Mouse (Mus musculus) heart, embryonic 14.5 days (tissue): ENCODE results near the gene Otos. TPM values are rescaled to one million over a fixed set of nuclear protein-coding genes. Genes with fewer than 3 reads are reported as not detected.

Experiments used
- ATAC-seq: fragments of 200-750 bp; cut with Nextera tagmentation; 2 replicates; pipeline ENCODE4 v1.8.0; 2017; ENCODE audit warnings: low read depth, moderate TSS enrichment; ENCODE audit not compliant: insufficient number of reproducible peaks, insufficient read depth, low FRiP score
- H3K27ac ChIP-seq, 2 experiments: fragments of 200-500 bp in 1 of 2; fragments of 300-500 bp in 1 of 2; sonication (generic) in 1 of 2; replicated peaks in 1 of 2; 2 replicates each; pipeline ENCODE4 v1.5.1; 2012 to 2014; ENCODE audit warnings: low read depth in 2 of 2, low read length in 2 of 2, control low read depth in 1 of 2, mild to moderate bottlenecking in 1 of 2, mixed read lengths in 1 of 2; ENCODE audit not compliant: control insufficient read depth in 1 of 2, insufficient read depth in 1 of 2
- H3K27me3 ChIP-seq: fragments of 300-500 bp; sonication (generic); 2 replicates; pipeline ENCODE4 v1.6.1; 2014; ENCODE audit warnings: mild to moderate bottlenecking, low read length, control low read depth; ENCODE audit not compliant: control insufficient read depth, insufficient read depth
- H3K36me3 ChIP-seq: fragments of 300-500 bp; sonication (generic); 2 replicates; pipeline ENCODE4 v1.6.1; 2014; ENCODE audit warnings: mild to moderate bottlenecking, control low read depth, low read length, mixed read lengths; ENCODE audit not compliant: control insufficient read depth, insufficient read depth
- H3K4me1 ChIP-seq, 2 experiments: fragments of 200-500 bp in 1 of 2; fragments of 300-500 bp in 1 of 2; sonication (generic) in 1 of 2; 2 replicates each; pipeline ENCODE4 v1.6.1; 2012 to 2014; ENCODE audit warnings: low read length in 2 of 2, control low read depth in 1 of 2, mixed read lengths in 1 of 2; ENCODE audit not compliant: control insufficient read depth in 2 of 2, insufficient read depth in 2 of 2
- H3K4me2 ChIP-seq: fragments of 300-500 bp; sonication (generic); 2 replicates; pipeline ENCODE4 v1.6.1; 2014; ENCODE audit warnings: mild to moderate bottlenecking, low read length
- H3K4me3 ChIP-seq, 2 experiments: fragments of 200-500 bp in 1 of 2; fragments of 300-500 bp in 1 of 2; sonication (generic) in 1 of 2; 2 replicates each; pipeline ENCODE4 v1.5.1; 2012 to 2014; ENCODE audit warnings: low read length in 2 of 2, mild to moderate bottlenecking in 2 of 2, control low read depth in 1 of 2, low read depth in 1 of 2, moderate library complexity in 1 of 2; ENCODE audit not compliant: control insufficient read depth in 1 of 2, insufficient read depth in 1 of 2
- H3K9ac ChIP-seq: fragments of 300-500 bp; sonication (generic); 2 replicates; pipeline ENCODE4 v1.6.1; 2014; ENCODE audit warnings: mild to moderate bottlenecking, low read length
- H3K9me3 ChIP-seq: fragments of 300-500 bp; sonication (generic); 2 replicates; pipeline ENCODE4 v1.6.1; 2016; ENCODE audit warnings: low read length, control low read depth; ENCODE audit not compliant: control insufficient read depth
- WGBS: fragments of 180-500 bp; shearing (Covaris S2); extraction: QIAGEN DNeasy Blood & Tissue Kit; methylation state at CpG from one replicate; pipeline ENCODE4 v1.1.7; 2014; 5-methylcytosine and 5-hydroxymethylcytosine counted together
- polyA plus RNA-seq: library from polyadenylated mRNA; unstranded; fragments of >200 nt; fragmentation: Nextera tagmentation; extraction: Ambion mirVana; gene quantifications from 2 replicates; pipeline ENCODE4 v1.2.1, GENCODE M21; 2014

The Otos gene
- polyA plus RNA-seq, 1 experiment from 2014 or later = not detected

DNA sequence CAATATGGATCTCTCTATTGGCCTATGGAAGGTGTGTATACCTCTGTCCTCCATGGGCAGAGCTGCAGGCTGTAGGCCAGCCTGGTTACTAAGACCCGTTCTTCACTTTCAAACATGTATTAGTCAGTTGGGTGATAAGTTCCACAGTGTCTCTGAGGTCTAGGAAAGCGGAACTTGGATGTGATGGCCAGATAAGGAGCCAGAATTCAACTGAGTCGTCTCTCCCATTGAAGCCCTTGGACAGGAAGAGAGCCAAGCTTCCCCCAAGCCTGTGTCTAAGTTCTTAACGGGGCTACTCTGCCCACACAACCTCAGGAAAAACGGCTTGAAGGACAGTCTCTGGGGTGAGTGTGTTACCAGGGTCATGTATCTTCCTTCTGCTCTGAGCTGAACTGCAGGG lies 10.8 kb upstream of the Otos start:
- no peak overlapping the region for H3K4me2 ChIP-seq
- 28% methylated on average over 5 of the region's 5 CpGs for WGBS

DNA sequence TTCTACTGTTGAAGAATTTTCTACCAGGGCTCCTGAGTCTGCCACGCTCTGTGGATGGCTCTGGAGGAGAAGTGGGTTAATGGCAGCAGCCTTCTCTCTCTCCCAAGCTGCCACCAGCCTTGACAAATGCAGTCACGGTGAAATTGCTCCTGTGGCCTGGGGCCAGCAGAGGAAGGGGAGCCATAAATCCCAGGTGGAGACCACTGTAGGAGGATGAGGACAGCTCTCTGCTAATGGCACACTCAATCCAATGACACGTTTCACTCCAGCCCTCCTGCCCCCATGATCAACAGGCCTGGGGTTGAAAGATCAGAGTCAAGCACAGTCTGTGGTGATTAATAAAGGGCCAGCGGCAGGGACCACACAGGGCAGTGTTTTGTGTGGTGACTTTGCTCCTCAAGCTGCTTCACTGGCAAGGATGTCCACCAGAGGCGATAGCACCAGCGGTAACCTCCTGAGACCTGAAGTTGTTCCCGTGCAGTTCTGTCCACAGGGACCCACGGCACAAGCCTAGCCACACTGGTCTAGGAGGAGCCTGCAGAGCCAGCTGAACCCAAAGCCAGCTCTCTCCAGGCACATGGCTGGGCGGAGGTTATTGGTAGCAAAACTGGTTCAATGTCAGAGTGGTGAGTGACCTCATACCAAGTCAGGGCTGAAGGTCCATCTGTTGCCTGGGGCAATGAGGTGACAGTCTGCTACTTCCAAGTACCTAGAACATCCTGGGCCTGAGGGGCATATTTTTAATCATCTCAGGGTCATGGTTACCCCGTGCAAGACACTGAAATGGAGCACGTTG lies 8.6 kb upstream of the Otos start:
- Histone ChIP-seq H3K4me3 (no peak overlapping the region), H3K36me3 (no peaks in the 10 kb centered on the region), H3K4me1 (no peaks in the 10 kb centered on the region), H3K9ac (no peak overlapping the region), H3K4me2 (no peak overlapping the region), H3K9me3 (no peaks in the 10 kb centered on the region), H3K27ac (no peak overlapping the region), H3K27me3 (peaks cover 4% of the 10 kb centered on the region; the same call in 1 of the 2 replicates)
- ATAC-seq = no peak
- 76% methylated on average over 11 of the region's 11 CpGs for WGBS

More for the DNA sequence above, 10.8 kb upstream of the Otos start:
- no peak overlapping the region for H3K27ac ChIP-seq
- H3K27me3 ChIP-seq = peaks cover 4% of the 10 kb centered on the region; the same call in 1 of the 2 replicates
- ATAC-seq = no peak
- no peaks in the 10 kb centered on the region for H3K36me3 ChIP-seq
- no peaks in the 10 kb centered on the region for H3K4me1 ChIP-seq
- H3K9me3 ChIP-seq = no peaks in the 10 kb centered on the region
- no peak overlapping the region for H3K9ac ChIP-seq
- H3K4me3 ChIP-seq = no peak overlapping the region

DNA sequence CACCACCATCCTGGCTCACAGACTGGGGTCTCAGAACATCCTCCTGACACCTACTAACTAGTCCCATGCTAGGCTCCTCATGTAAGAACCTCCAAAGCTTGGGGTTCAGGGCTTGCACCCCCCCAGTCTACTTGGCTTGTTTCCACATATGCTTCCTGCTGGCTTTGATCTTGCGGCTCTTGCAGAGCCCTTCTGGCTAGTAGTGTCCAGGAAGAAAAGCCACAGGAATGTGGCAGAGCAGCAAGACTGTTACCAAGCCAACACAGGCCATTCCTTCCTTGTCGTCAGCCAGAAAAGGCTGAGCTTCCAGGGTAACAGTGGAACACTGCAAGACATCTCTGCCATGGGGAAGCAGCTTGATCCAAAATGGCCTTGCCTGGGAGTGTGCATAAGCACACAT lies 6.0 kb upstream of the Otos start:
- Histone ChIP-seq H3K27ac (no peak overlapping the region), H3K4me1 (no peaks in the 10 kb centered on the region), H3K4me2 (no peak overlapping the region), H3K9me3 (no peaks in the 10 kb centered on the region), H3K4me3 (no peak overlapping the region), H3K36me3 (no peaks in the 10 kb centered on the region), H3K27me3 (peaks cover 7% of the 10 kb centered on the region; the same call in 1 of the 2 replicates), H3K9ac (no peak overlapping the region)
- WGBS = 53% methylated on average over 2 of the region's 2 CpGs
- no peak for ATAC-seq

DNA sequence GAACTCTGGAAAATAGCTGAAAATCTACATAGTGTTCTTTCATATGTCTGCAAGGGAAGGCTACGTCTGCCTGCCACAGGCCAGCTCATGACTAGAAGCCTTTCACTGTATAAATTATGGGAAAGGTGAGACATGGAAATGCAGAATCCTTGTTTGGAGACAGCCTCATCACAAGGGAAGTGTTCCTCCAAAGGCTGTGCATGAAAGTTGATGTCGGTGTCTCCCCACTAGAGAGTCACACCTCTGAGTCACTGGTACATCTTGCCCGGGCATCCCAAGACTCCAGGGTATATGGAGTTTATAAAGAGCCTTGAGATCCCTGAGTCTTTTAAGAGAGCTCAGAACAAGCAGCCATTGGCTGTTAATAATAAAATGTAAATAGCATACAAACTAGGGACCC lies 4.5 kb upstream of the Otos start:
- ATAC-seq = no peak
- peaks cover 7% of the 10 kb centered on the region; the same call in 1 of the 2 replicates for H3K27me3 ChIP-seq
- WGBS = 86% methylated on average over 3 of the region's 3 CpGs

DNA sequence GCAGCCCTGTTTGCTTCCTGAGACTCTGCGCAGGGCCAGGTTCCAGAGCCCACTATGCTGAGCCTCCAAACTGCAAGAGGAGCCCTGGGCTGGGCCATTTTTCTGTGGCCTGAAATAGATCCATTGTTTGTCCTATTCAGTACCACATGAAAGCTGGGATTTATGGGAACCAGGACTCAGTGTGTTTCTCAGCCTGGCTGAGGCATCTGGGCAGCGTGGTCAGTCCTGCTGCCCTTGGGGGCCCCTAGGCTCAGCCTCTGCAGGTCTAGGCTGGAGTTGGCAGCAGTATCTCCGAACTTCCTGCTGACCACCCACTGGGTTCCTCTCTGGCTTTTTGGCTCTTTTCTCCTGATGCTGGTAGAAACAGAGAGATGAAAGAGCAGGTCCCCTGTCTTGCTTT lies 2.8 kb upstream of the Otos start:
- peaks cover 0 to 4% of the 10 kb centered on the region in 2 experiments; a peak in 2 of 4 replicates for H3K4me1 ChIP-seq
- H3K27ac ChIP-seq = no peak overlapping the region
- no peaks in the 10 kb centered on the region for H3K9me3 ChIP-seq
- WGBS = 68% methylated on average over 3 of the region's 3 CpGs
- H3K9ac ChIP-seq = no peak overlapping the region
- H3K4me2 ChIP-seq = no peak overlapping the region
- H3K36me3 ChIP-seq = no peaks in the 10 kb centered on the region
- no peak overlapping the region for H3K4me3 ChIP-seq
- peaks cover 14% of the 10 kb centered on the region; the same call in 1 of the 2 replicates for H3K27me3 ChIP-seq
- ATAC-seq = no peak

More for the DNA sequence above, 4.5 kb upstream of the Otos start:
- Histone ChIP-seq H3K4me2 (no peak overlapping the region), H3K4me1 (peaks cover 0 to under 1% of the 10 kb centered on the region in 2 experiments; a peak in 2 of 4 replicates), H3K36me3 (no peaks in the 10 kb centered on the region), H3K27ac (no peak overlapping the region), H3K9ac (no peak overlapping the region), H3K4me3 (no peak overlapping the region), H3K9me3 (no peaks in the 10 kb centered on the region)

DNA sequence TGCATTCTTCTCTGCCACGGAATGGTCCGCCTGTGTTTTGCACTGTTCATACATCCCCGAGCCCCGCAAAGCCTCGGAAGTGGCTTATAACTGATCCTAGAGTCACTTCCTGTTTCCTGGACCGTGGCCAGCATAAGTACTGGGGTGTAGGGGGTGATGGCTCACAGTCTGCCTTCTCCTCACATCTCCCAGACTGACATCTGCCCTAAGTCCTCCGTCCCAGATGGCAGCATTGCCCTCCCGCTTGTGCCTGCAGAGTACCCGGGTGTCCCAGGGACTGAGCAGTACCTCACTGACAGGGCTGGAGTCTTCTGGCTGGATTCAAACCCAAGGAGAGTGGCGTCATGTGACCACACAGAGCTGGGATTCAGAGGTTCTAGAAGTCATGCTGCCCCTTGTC lies 444 bp downstream of the Otos start:
- Histone ChIP-seq H3K4me2 (peak overlapping the region; percentile 26; the same call in 1 of the 2 replicates), H3K9me3 (no peaks in the 10 kb centered on the region), H3K27ac (no peak overlapping the region), H3K4me1 (peaks cover 0 to 4% of the 10 kb centered on the region in 2 experiments; a peak in 2 of 4 replicates), H3K36me3 (no peaks in the 10 kb centered on the region), H3K27me3 (0 out of 2 replicates have a peak, but pooled peaks cover 10% of the 10 kb centered on the region), H3K9ac (no peak overlapping the region), H3K4me3 (no peak overlapping the region)
- ATAC-seq = no peak
- 44% methylated on average over 10 of the region's 10 CpGs for WGBS

DNA sequence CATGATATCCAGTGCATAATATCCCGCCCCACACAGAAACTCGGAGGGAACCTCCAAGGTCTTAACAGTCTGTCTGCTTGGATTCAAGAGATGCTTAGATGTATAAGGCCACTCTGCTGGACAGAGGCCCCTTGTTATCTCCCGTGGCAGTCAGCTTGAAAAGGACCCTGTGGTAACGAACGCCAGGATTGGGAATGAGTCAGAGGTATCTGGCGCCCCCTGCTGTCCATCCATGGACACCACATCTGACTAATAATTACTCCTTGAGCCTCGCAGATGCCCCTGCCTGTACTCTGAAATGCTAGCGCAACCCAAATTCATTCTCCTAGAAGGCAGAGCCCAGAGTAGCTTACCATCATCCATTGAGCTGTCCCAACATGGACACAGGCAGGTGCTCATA lies 889 bp downstream of the Otos start:
- WGBS = 7% methylated on average over 8 of the region's 8 CpGs
- H3K9ac ChIP-seq = no peak overlapping the region
- H3K9me3 ChIP-seq = no peaks in the 10 kb centered on the region
- H3K4me2 ChIP-seq = peak overlapping the region; percentile 26; the same call in 1 of the 2 replicates
- H3K27ac ChIP-seq = no peak overlapping the region
- H3K4me3 ChIP-seq = no peak overlapping the region
- H3K27me3 ChIP-seq = 0 out of 2 replicates have a peak, but pooled peaks cover 10% of the 10 kb centered on the region
- H3K36me3 ChIP-seq = no peaks in the 10 kb centered on the region
- peaks cover 0 to 4% of the 10 kb centered on the region in 2 experiments; a peak in 2 of 4 replicates for H3K4me1 ChIP-seq
- ATAC-seq = no peak
